Mouse (Mus musculus) midbrain, embryonic 11.5 days (tissue): Measurements from ENCODE around the gene Celf2. TPM values are rescaled to one million over a fixed set of nuclear protein-coding genes. Genes with fewer than 3 reads are reported as not detected.
"Not testable (repeated sequence)": the region's sequence is repeated elsewhere in the genome, so short reads cannot be mapped to it uniquely, and the experiment has no call there.

Source experiments
- ATAC-seq: fragments of 200-750 bp; cut with Nextera tagmentation; 2 replicates; pipeline ENCODE4 v1.8.0; 2017; ENCODE audit warnings: moderate TSS enrichment, moderate library complexity; ENCODE audit not compliant: low FRiP score
- DNase-seq: peaks from one replicate; pipeline ENCODE4 v3.0.0; 2015; ENCODE audit warnings: low spot score; ENCODE audit errors: missing footprints
- H3K27ac ChIP-seq: fragments of 300-500 bp; sonication (generic); 2 replicates; pipeline ENCODE4 v1.5.1; 2014; ENCODE audit warnings: low read depth, low read length
- H3K27me3 ChIP-seq: fragments of 300-500 bp; sonication (generic); 2 replicates; pipeline ENCODE4 v1.6.1; 2014; ENCODE audit warnings: mild to moderate bottlenecking, low read length, moderate library complexity, mixed read lengths; ENCODE audit not compliant: control insufficient read depth, insufficient read depth
- H3K36me3 ChIP-seq: fragments of 300-500 bp; sonication (generic); 2 replicates; pipeline ENCODE4 v1.6.1; 2014; ENCODE audit warnings: mild to moderate bottlenecking, low read length, moderate library complexity, mixed read lengths; ENCODE audit not compliant: control insufficient read depth, insufficient read depth
- H3K4me1 ChIP-seq: fragments of 300-500 bp; sonication (generic); 2 replicates; pipeline ENCODE4 v1.6.1; 2014; ENCODE audit warnings: low read length; ENCODE audit not compliant: control insufficient read depth, insufficient read depth
- H3K4me2 ChIP-seq: fragments of 300-500 bp; sonication (generic); 2 replicates; pipeline ENCODE4 v1.6.1; 2014; ENCODE audit warnings: mild to moderate bottlenecking, moderate library complexity
- H3K4me3 ChIP-seq: fragments of 300-500 bp; sonication (generic); 2 replicates; pipeline ENCODE4 v1.5.1; 2014; ENCODE audit warnings: low read depth, low read length
- H3K9ac ChIP-seq: fragments of 300-500 bp; sonication (generic); 2 replicates; pipeline ENCODE4 v1.6.1; 2014; ENCODE audit warnings: low read length
- H3K9me3 ChIP-seq: fragments of 300-500 bp; sonication (generic); 2 replicates; pipeline ENCODE4 v1.6.1; 2016; ENCODE audit warnings: low read length; ENCODE audit not compliant: control insufficient read depth
- WGBS: fragments of 180-500 bp; shearing (Covaris S2); extraction: QIAGEN DNeasy Blood & Tissue Kit; methylation state at CpG from one replicate; pipeline ENCODE4 v1.1.7; 2014; 5-methylcytosine and 5-hydroxymethylcytosine counted together
- polyA plus RNA-seq: library from polyadenylated mRNA; unstranded; fragments of >200 nt; fragmentation: Nextera tagmentation; extraction: Ambion mirVana; gene quantifications from 2 replicates; pipeline ENCODE4 v1.2.1, GENCODE M21; 2014

Celf2 gene
- 92.7 and 94.9 TPM in 2 replicates for polyA plus RNA-seq

GRCm38 (mm10) chr2:7509463-7509862 is at the start of gene Celf2:
Celf2 (minus strand) TSS chr2:7509563.
- not testable (repeated sequence) for H3K27ac ChIP-seq, H3K36me3 ChIP-seq, H3K9me3 ChIP-seq, DNase-seq, H3K4me1 ChIP-seq, H3K9ac ChIP-seq, H3K4me3 ChIP-seq, H3K4me2 ChIP-seq, ATAC-seq, H3K27me3 ChIP-seq
- WGBS, result 88% methylated on average over 9 of the region's 9 CpGs

- 84% methylated on average over 4 of the region's 4 CpGs for WGBS
- Histone ChIP-seq H3K27me3 (no peaks in the 10 kb centered on the region), H3K4me3 (no peak overlapping the region), H3K27ac (no peak overlapping the region), H3K4me1 (no peaks in the 10 kb centered on the region), H3K36me3 (no peaks in the 10 kb centered on the region), H3K9me3 (no peaks in the 10 kb centered on the region), H3K9ac (no peak overlapping the region), H3K4me2 (no peak overlapping the region)
- ATAC-seq (no peak), DNase-seq (no peak)
Measured at GRCm38 (mm10) chr2:7555144-7555892, 46.0 kb upstream of the Celf2 start.

- Histone ChIP-seq H3K36me3 (no peaks in the 10 kb centered on the region), H3K27ac (no peak overlapping the region), H3K9ac (no peak overlapping the region), H3K4me3 (no peak overlapping the region), H3K9me3 (no peaks in the 10 kb centered on the region), H3K27me3 (no peaks in the 10 kb centered on the region), H3K4me1 (no peaks in the 10 kb centered on the region), H3K4me2 (no peak overlapping the region)
- no peak for ATAC-seq
- DNase-seq, result no peak
- WGBS, result 71% methylated on average over 1 of the region's 1 CpGs
Measured at GRCm38 (mm10) chr2:7554601-7555000, 45.2 kb upstream of the Celf2 start.

DNA sequence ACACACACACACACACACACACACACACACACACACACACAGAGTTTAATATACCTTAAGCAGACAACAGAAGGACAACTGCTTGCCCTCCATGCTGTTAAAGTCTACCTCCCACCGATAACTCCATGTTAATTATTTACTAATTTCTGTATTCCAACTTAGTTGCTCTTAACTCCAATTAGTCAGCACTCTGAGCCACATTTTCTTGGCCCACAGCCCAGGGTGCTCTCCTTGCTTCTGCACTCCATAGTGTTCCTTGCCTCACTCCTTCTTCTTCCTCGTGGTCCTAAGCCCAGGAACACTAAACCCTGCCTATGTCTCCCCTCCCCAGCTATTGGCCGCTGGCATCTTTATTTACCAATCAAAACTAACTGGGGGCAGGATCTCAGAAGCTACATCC is 43.5 kb upstream of the Celf2 start:
- H3K36me3 ChIP-seq, result no peaks in the 10 kb centered on the region
- H3K9me3 ChIP-seq, result no peaks in the 10 kb centered on the region
- no peaks in the 10 kb centered on the region for H3K27me3 ChIP-seq
- H3K4me1 ChIP-seq, result no peaks in the 10 kb centered on the region
- no peak for ATAC-seq
- no peak overlapping the region for H3K27ac ChIP-seq
- no peak for DNase-seq
- H3K4me2 ChIP-seq, result no peak overlapping the region
- no peak overlapping the region for H3K9ac ChIP-seq
- 82% methylated on average over 3 of the region's 3 CpGs for WGBS
- H3K4me3 ChIP-seq, result no peak overlapping the region

- no peaks in the 10 kb centered on the region for H3K9me3 ChIP-seq
- no peak overlapping the region for H3K4me2 ChIP-seq
- no peaks in the 10 kb centered on the region for H3K27me3 ChIP-seq
- 84% methylated on average over 4 of the region's 4 CpGs for WGBS
- H3K4me3 ChIP-seq, result no peak overlapping the region
- H3K36me3 ChIP-seq, result no peaks in the 10 kb centered on the region
- no peak overlapping the region for H3K9ac ChIP-seq
- ATAC-seq, result no peak
- no peak for DNase-seq
- no peaks in the 10 kb centered on the region for H3K4me1 ChIP-seq
- no peak overlapping the region for H3K27ac ChIP-seq
Measured at GRCm38 (mm10) chr2:7548886-7549285, 39.5 kb upstream of the Celf2 start.

GRCm38 (mm10) chr2:7534615-7535204 is 25.3 kb upstream of the Celf2 start:
- Histone ChIP-seq H3K4me2 (no peak overlapping the region), H3K4me1 (peaks cover 1% of the 10 kb centered on the region), H3K27me3 (no peaks in the 10 kb centered on the region), H3K9me3 (no peaks in the 10 kb centered on the region), H3K9ac (no peak overlapping the region), H3K4me3 (no peak overlapping the region), H3K36me3 (no peaks in the 10 kb centered on the region), H3K27ac (no peak overlapping the region)
- no peak for DNase-seq
- ATAC-seq, result no peak
- WGBS, result 93% methylated on average over 5 of the region's 5 CpGs

- ATAC-seq, result no peak
- Histone ChIP-seq H3K4me2 (no peak overlapping the region), H3K9me3 (no peaks in the 10 kb centered on the region), H3K4me3 (no peak overlapping the region), H3K27ac (no peak overlapping the region), H3K36me3 (no peaks in the 10 kb centered on the region), H3K27me3 (no peaks in the 10 kb centered on the region), H3K9ac (no peak overlapping the region), H3K4me1 (peaks cover 4% of the 10 kb centered on the region)
- 73% methylated on average over 2 of the region's 2 CpGs for WGBS
- no peak for DNase-seq
Measured at GRCm38 (mm10) chr2:7534195-7534594, 24.8 kb upstream of the Celf2 start.

GRCm38 (mm10) chr2:7531185-7531960 is 22.0 kb upstream of the Celf2 start:
- Histone ChIP-seq H3K4me2 (no peak overlapping the region), H3K27ac (no peak overlapping the region; the same call in 1 of the 2 replicates), H3K36me3 (no peaks in the 10 kb centered on the region), H3K9me3 (no peaks in the 10 kb centered on the region), H3K4me1 (peaks cover 10% of the 10 kb centered on the region), H3K4me3 (no peak overlapping the region), H3K9ac (no peak overlapping the region), H3K27me3 (no peaks in the 10 kb centered on the region)
- DNase-seq (peak; percentile 93), ATAC-seq (peak; percentile 60)
- 49% methylated on average over 6 of the region's 6 CpGs for WGBS
